Mouse (Mus musculus) heart, adult 2 months (tissue): ENCODE data around the gene Sp7. TPM values are rescaled to one million over a fixed set of nuclear protein-coding genes. Genes with fewer than 3 reads are reported as not detected.

ENCODE experiments used
- DNase-seq, 2 experiments: peaks; one replicate each; pipeline ENCODE4 v3.0.0; 2021
- H3K27ac ChIP-seq: fragments of 200-600 bp; 2 replicates; pipeline ENCODE4 v1.8.1; 2022
- H3K27me3 ChIP-seq: fragments of 200-500 bp; 2 replicates; pipeline ENCODE4 v1.6.1; 2012; ENCODE audit warnings: mild to moderate bottlenecking, low read length, inconsistent platforms, mixed read lengths; ENCODE audit not compliant: control insufficient read depth, insufficient read depth
- H3K36me3 ChIP-seq: fragments of 200-500 bp; 2 replicates; pipeline ENCODE4 v1.6.1; 2012; ENCODE audit warnings: low read length, inconsistent platforms; ENCODE audit not compliant: control insufficient read depth, insufficient read depth
- H3K4me1 ChIP-seq: fragments of 200-500 bp; 2 replicates; pipeline ENCODE4 v1.6.1; 2011; ENCODE audit warnings: low read length; ENCODE audit not compliant: control insufficient read depth, insufficient read depth
- H3K4me3 ChIP-seq: fragments of 200-600 bp; 2 replicates; pipeline ENCODE4 v1.8.1; 2022
- H3K79me2 ChIP-seq: fragments of 200-500 bp; replicated peaks from 2 replicates; pipeline ENCODE4 v1.6.1; 2012; ENCODE audit warnings: mild to moderate bottlenecking, inconsistent platforms, low read length, moderate library complexity, mixed read lengths; ENCODE audit not compliant: control insufficient read depth, insufficient read depth
- H3K9ac ChIP-seq: fragments of 200-500 bp; 2 replicates; pipeline ENCODE4 v1.6.1; 2012; ENCODE audit warnings: low read depth, mild to moderate bottlenecking, control low read depth, inconsistent platforms, low read length, mixed read lengths
- CTCF ChIP-seq: fragments of 200-600 bp; IDR thresholded peaks from 2 replicates; pipeline ENCODE4 v1.8.1; 2022; ENCODE audit warnings: antibody characterized with exemption, mild to moderate bottlenecking, moderate library complexity
- EP300 ChIP-seq: fragments of 200-500 bp; IDR thresholded peaks from 2 replicates; pipeline ENCODE4 v1.6.1; 2011; ENCODE audit warnings: low read depth, low read length, control low read depth; ENCODE audit not compliant: insufficient read depth
- POLR2A ChIP-seq: fragments of 200-500 bp; IDR thresholded peaks from 2 replicates; pipeline ENCODE4 v1.6.1; 2011; ENCODE audit warnings: mild to moderate bottlenecking, low read depth, low read length, control low read depth; ENCODE audit not compliant: insufficient read depth
- WGBS: fragments of 180-500 bp; shearing (Covaris S2); methylation state at CpG from one replicate; pipeline ENCODE4 v1.1.7; 2018; 5-methylcytosine and 5-hydroxymethylcytosine counted together
- intact Hi-C: fragments of 180-260 bp; cut with DNase I; formaldehyde crosslinking; loops from one replicate; pipeline ENCODE4 v1.15.1; 2025
- long read RNA-seq: library from polyadenylated mRNA; stranded (forward); transcript quantifications from one replicate; pipeline ENCODE4 v2.0.0, GENCODE M21; 2021
- polyA plus RNA-seq: library from polyadenylated mRNA; depleted of rRNA; stranded (reverse); fragments of >200 nt; gene quantifications from 2 replicates; pipeline ENCODE4 v1.2.3, GENCODE M21; 2012; rRNA removed
- total RNA-seq, 2 experiments: library from RNA; stranded (reverse); gene quantifications; 2 replicates each; pipeline ENCODE4 v1.2.3; 2021

Sp7 gene
- total RNA-seq: not detected
- 0.06 TPM in 1 of 2 replicates, not detected in the other for polyA plus RNA-seq
- long read RNA-seq: 0 reads

DNA sequence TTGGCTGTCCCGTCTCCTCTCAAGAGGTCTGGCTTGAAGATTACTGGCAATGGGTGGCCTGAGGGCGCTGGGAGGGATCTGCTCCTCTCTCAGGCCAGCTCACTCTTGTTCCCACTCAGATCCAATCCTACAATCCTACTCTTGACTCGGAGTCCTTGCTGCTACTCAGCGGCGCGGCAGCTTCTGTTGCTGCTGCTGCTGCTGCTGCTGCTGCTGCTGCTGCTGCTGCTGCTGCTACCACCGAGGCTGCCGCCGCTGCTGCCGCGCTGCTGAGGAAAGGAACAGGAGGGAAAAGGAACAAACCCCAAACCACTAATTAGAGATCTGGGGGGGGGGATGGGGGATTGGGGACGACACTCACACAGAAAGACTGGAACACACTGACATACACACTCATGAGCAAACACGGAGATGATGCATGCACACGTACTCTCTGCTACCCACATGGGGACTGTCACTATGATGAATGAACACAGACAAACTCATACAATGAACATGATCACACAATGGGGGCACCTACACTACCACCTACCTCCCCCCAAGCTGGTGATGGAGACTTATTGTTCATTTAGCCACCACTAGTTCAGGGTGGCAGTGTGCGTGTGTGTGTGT is at the start of gene Sp7:
TSS of gene Sp7 (minus strand) at position 450 of the 612 bp plus-strand sequence.
- WGBS: 7% methylated on average over 15 of the region's 15 CpGs
- TF ChIP-seq CTCF (no peak), POLR2A (no peak), EP300 (no peak)

DNA sequence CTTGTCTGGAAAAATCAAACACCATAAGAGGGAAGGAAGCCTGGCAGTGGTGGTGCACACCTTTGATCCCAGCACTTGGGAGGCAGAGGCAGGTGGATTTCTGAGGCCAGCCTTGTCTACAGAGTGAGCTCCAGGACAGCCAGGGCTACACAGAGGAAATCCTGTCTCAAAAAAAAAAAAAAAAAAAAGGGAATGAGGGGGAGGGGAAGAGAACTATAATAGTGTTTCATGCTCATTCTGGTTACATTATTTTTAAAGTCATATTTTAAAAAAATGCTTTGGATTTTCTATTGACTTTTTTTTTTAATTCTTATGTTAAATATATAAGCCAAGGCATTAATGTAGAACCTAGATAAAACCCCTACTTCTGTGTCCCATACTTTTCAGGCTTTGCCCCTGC is 46.7 kb upstream of the Sp7 start:
- Histone ChIP-seq H3K36me3 (peaks cover 46% of the 10 kb centered on the region), H3K9ac (no peak overlapping the region), H3K4me3 (no peak overlapping the region), H3K27ac (no peak overlapping the region), H3K4me1 (peaks cover 9% of the 10 kb centered on the region), H3K27me3 (no peaks in the 10 kb centered on the region), H3K79me2 (0 out of 2 replicates have a peak, but pooled peaks cover 2% of the 10 kb centered on the region)
- TF ChIP-seq EP300 (no peak), POLR2A (no peak), CTCF (no peak)
- intact Hi-C loops: no loop called here
- DNase-seq: peak in 1 of 2 experiments; percentile 13

More for the DNA sequence above, at the start of gene Sp7:
- no peaks in the 10 kb centered on the region for H3K36me3 ChIP-seq
- intact Hi-C loops: no loop called here
- no peak for DNase-seq
- H3K4me1 ChIP-seq: no peaks in the 10 kb centered on the region
- no peak within 1 kb of the TSS for H3K27ac ChIP-seq
- no peak within 1 kb of the TSS for H3K4me3 ChIP-seq
- H3K79me2 ChIP-seq: no peaks in the 10 kb centered on the region
- no peaks in the 10 kb centered on the region; the same call in none of the 2 replicates for H3K27me3 ChIP-seq
- no peak within 1 kb of the TSS for H3K9ac ChIP-seq

DNA sequence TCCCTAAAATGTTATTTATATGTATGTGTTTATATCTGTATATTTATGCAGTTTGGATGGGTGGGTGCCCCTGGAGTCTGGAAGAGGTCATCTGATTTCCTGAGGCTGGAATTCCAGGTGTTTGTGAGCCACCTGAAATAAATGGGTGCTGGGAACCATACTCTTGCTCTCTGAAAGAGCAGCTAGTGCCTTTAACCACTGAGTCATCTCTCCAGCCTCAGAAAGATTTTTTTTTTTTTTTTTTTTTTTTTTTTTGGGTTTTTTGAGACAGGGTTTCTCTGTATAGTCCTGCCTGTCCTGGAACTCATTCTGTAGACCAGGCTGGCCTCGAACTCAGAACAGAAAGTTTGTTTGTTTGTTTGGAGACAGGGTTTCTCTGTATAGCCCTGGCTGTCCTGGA is 44.1 kb upstream of the Sp7 start:
- Histone ChIP-seq H3K4me1 (peaks cover 12% of the 10 kb centered on the region), H3K4me3 (no peak overlapping the region; the same call in 1 of the 2 replicates), H3K27me3 (no peaks in the 10 kb centered on the region), H3K9ac (no peak overlapping the region), H3K79me2 (0 out of 2 replicates have a peak, but pooled peaks cover 2% of the 10 kb centered on the region), H3K27ac (no peak overlapping the region), H3K36me3 (peaks cover 49% of the 10 kb centered on the region)
- WGBS: 97% methylated on average over 1 of the region's 1 CpGs
- intact Hi-C loops: no loop called here
- no peak for DNase-seq
- no peak for TF ChIP-seq CTCF
- no peak for TF ChIP-seq POLR2A
- TF ChIP-seq EP300: no peak

DNA sequence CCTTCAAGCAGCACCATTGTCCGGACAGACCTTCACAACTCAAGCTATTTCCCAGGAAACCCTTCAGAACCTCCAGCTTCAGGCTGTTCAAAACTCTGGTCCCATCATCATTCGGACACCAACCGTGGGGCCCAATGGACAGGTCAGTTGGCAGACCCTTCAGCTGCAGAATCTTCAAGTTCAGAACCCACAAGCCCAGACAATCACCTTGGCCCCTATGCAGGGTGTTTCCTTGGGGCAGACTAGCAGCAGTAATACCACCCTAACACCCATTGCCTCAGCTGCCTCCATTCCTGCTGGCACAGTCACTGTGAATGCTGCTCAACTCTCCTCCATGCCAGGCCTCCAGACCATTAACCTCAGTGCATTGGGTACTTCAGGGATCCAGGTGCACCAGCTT is 42.3 kb upstream of the Sp7 start:
- Histone ChIP-seq H3K27ac (no peak overlapping the region), H3K79me2 (0 out of 2 replicates have a peak, but pooled peaks cover 2% of the 10 kb centered on the region), H3K4me3 (no peak overlapping the region), H3K36me3 (peaks cover 46% of the 10 kb centered on the region), H3K27me3 (no peaks in the 10 kb centered on the region), H3K9ac (no peak overlapping the region), H3K4me1 (peaks cover 14% of the 10 kb centered on the region)
- DNase-seq: peak in 1 of 2 experiments; percentile 17
- TF ChIP-seq POLR2A (no peak), CTCF (no peak), EP300 (no peak)
- intact Hi-C loops: loop anchor here (5.0 to 10.0 kb wide), 2 partner anchors 108 to 304 kb away; partner anchors contain the start of genes Map3k12, Tarbp2 and Tns2
- 82% methylated on average over 3 of the region's 3 CpGs for WGBS

DNA sequence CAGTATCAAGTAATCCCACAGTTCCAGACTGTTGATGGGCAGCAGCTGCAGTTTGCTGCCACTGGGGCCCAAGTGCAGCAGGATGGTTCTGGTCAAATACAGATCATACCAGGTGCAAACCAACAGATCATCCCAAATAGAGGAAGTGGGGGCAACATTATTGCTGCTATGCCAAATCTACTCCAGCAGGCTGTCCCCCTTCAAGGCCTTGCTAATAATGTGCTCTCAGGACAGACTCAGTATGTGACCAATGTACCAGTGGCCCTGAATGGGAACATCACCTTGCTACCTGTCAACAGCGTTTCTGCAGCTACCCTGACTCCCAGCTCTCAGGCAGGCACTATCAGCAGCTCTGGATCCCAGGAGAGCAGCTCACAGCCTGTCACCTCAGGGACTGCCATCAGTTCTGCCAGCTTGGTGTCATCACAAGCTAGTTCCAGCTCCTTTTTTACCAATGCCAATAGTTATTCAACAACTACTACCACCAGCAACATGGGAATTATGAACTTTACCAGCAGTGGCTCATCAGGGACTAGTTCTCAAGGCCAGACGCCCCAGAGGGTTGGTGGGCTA is 41.7 kb upstream of the Sp7 start:
- Histone ChIP-seq H3K4me1 (peaks cover 14% of the 10 kb centered on the region), H3K9ac (no peak overlapping the region), H3K79me2 (0 out of 2 replicates have a peak, but pooled peaks cover 2% of the 10 kb centered on the region), H3K27me3 (no peaks in the 10 kb centered on the region), H3K36me3 (peaks cover 41% of the 10 kb centered on the region), H3K4me3 (no peak overlapping the region), H3K27ac (no peak overlapping the region)
- intact Hi-C loops: loop anchor here (5.0 to 10.0 kb wide), 2 partner anchors 109 to 304 kb away; partner anchors contain the start of genes Map3k12, Tarbp2 and Tns2
- no peak for TF ChIP-seq EP300
- no peak for TF ChIP-seq POLR2A
- TF ChIP-seq CTCF: no peak
- no peak for DNase-seq
- WGBS: 50% methylated on average over 2 of the region's 2 CpGs
